Comparison of ENCODE assay signal across 24 mouse cellular contexts in genomic region chr1:91094001-91094400, GRCm38 (mm10). TPM values are rescaled to one million over a fixed set of nuclear protein-coding genes. Genes with fewer than 3 reads are reported as not detected.
DNase-seq lines count a peak whose midpoint lies in the region; ATAC-seq and TF ChIP-seq lines count a peak whose summit lies in the region.
"Had no signal": no experiment of that assay in that cellular context is flagged by ENCODE, and none has a peak within 500 bp of the region (broad histone marks: within the 10 kb centered on the region; RNA-seq: fewer than 3 reads in every experiment).

No protein-coding gene starts in this region.

- no peak for TF ChIP-seq CTCF in embryonic fibroblast, embryonic 13.5 days (IDR thresholded peaks at IDR 0.05; ENCODE audit: borderline replicate concordance, insufficient read depth, low read length)

- peaks cover 74% of the 10 kb centered on the region for H3K4me1 ChIP-seq in heart, embryonic 12.5 days (replicated peaks)
- peaks cover 31% of the 10 kb centered on the region for H3K4me1 ChIP-seq in kidney, embryonic 16.5 days (ENCODE audit: insufficient read depth, low read length)
- peaks cover 43% of the 10 kb centered on the region for H3K4me1 ChIP-seq in embryonic fibroblast, embryonic 13.5 days (ENCODE audit: control insufficient read depth, insufficient read depth, low read length)

- no peak for TF ChIP-seq POLR2A in embryonic fibroblast, embryonic 13.5 days (IDR thresholded peaks at IDR 0.05; ENCODE audit: low read depth, low read length)

- no peaks in the 10 kb centered on the region for H3K27me3 ChIP-seq in heart, embryonic 12.5 days (replicated peaks)
- H3K27me3 ChIP-seq in kidney, embryonic 16.5 days (ENCODE audit: insufficient read depth, low read length): no peaks in the 10 kb centered on the region
- H3K27me3 ChIP-seq: embryonic facial prominence, embryonic 13.5 days; forebrain, embryonic 13.5 days; hindbrain, embryonic 12.5 days; liver, embryonic 13.5 days; Patski had no signal

- peak overlapping the region; percentile 47; the same call in 1 of the 2 replicates for H3K27ac ChIP-seq in heart, embryonic 12.5 days (ENCODE audit: poor library complexity, severe bottlenecking)
- peak overlapping the region; percentile 45; the same call in 1 of the 2 replicates for H3K27ac ChIP-seq in kidney, embryonic 16.5 days (ENCODE audit: low read length)
- peak overlapping the region; percentile 56 for H3K27ac ChIP-seq in embryonic fibroblast, embryonic 13.5 days (ENCODE audit: insufficient read depth, low read length)
- H3K27ac ChIP-seq: forebrain, embryonic 13.5 days; hindbrain, embryonic 12.5 days; liver, embryonic 13.5 days; midbrain, embryonic 10.5 days had no signal

- peaks cover 49% of the 10 kb centered on the region for H3K36me3 ChIP-seq in heart, embryonic 12.5 days
- no peaks in the 10 kb centered on the region for H3K36me3 ChIP-seq in kidney, embryonic 16.5 days (ENCODE audit: insufficient read depth, low read length)
- H3K36me3 ChIP-seq: embryonic facial prominence, embryonic 13.5 days; hindbrain, embryonic 12.5 days; liver, embryonic 13.5 days; midbrain, embryonic 10.5 days had no signal

- H3K9ac ChIP-seq in heart, embryonic 12.5 days: no peak overlapping the region
- H3K9ac ChIP-seq in kidney, embryonic 16.5 days (replicated peaks; ENCODE audit: low read length): no peak overlapping the region
- H3K9ac ChIP-seq: embryonic facial prominence, embryonic 13.5 days; forebrain, embryonic 13.5 days; hindbrain, embryonic 12.5 days; liver, embryonic 13.5 days had no signal

- intact Hi-C loops in heart, postnatal 14 days (cut with DNase I): no loop called here
- intact Hi-C loops in left cerebral cortex, postnatal 4 days (cut with DNase I): no loop called here

- no peaks in the 10 kb centered on the region for H3K9me3 ChIP-seq in heart, embryonic 12.5 days (replicated peaks)
- no peaks in the 10 kb centered on the region for H3K9me3 ChIP-seq in kidney, embryonic 16.5 days (ENCODE audit: low read length)
- H3K9me3 ChIP-seq: embryonic facial prominence, embryonic 13.5 days; forebrain, embryonic 13.5 days; hindbrain, embryonic 12.5 days; liver, embryonic 13.5 days; midbrain, embryonic 10.5 days had no signal

- no peak for DNase-seq in heart, postnatal 14 days
- DNase-seq in kidney, postnatal 36 days: no peak
- DNase-seq in 416B (ENCODE audit: low read depth): peak; percentile 50
- DNase-seq in left cerebral cortex, postnatal 4 days: no peak
- DNase-seq: adrenal gland, adult 2 months; cerebellum, adult 11-12 months; cerebellum, postnatal 14 days; embryo, embryonic 11 days; kidney, adult 8-10 months; kidney, postnatal 4 days; liver, embryonic 13.5 days; lung, adult 2 months; lung, postnatal 14 days; thymus, postnatal 4 days had no signal

- no peak overlapping the region for H3K4me2 ChIP-seq in heart, embryonic 12.5 days
- H3K4me2 ChIP-seq in kidney, embryonic 16.5 days (replicated peaks; ENCODE audit: low read depth, low read length): no peak overlapping the region
- H3K4me2 ChIP-seq: embryonic facial prominence, embryonic 13.5 days; forebrain, embryonic 13.5 days; hindbrain, embryonic 12.5 days; liver, embryonic 13.5 days had no signal

- H3K4me3 ChIP-seq in heart, embryonic 12.5 days: no peak overlapping the region
- H3K4me3 ChIP-seq in kidney, embryonic 16.5 days (ENCODE audit: low read length): no peak overlapping the region
- H3K4me3 ChIP-seq in embryonic fibroblast, embryonic 13.5 days (ENCODE audit: insufficient read depth, low read length): no peak overlapping the region
- H3K4me3 ChIP-seq: embryonic facial prominence, embryonic 13.5 days; forebrain, embryonic 13.5 days; hindbrain, embryonic 12.5 days; liver, embryonic 13.5 days; midbrain, embryonic 10.5 days had no signal

- 38% methylated on average over 5 of the region's 5 CpGs for WGBS in heart, embryonic 12.5 days
- 79% methylated on average over 5 of the region's 5 CpGs for whole genome bisulfite sequencing in kidney, embryonic 16.5 days

- no peak for ATAC-seq in heart, embryonic 12.5 days (ENCODE audit: insufficient number of reproducible peaks, low FRiP score)
- no peak for ATAC-seq in kidney, embryonic 16.5 days (ENCODE audit: low FRiP score, low TSS enrichment)
- ATAC-seq in inflammation-experienced regulatory T-cells, adult 6 months: no peak
- ATAC-seq: forebrain, embryonic 13.5 days; Patski had no signal

RNA-seq across cellular contexts. Expression of gene Rbm44, which starts 50.9 kb away (rescaled TPM):
- polyA plus RNA-seq in heart, embryonic 12.5 days (2016; fragmentation: Nextera tagmentation; extraction: Ambion mirVana): 2.1 and 2.7 TPM in 2 replicates
- total RNA-seq in heart, postnatal 14 days (2021): under 1 TPM; 0.10 to 0.12 TPM
- polyA plus RNA-seq in kidney, embryonic 16.5 days (2015; fragmentation: Nextera tagmentation; extraction: Ambion mirVana): 0.50 and 1.5 TPM in 2 replicates
- 0.27 TPM in 1 of 2 replicates, not detected in the other for polyA plus RNA-seq in embryonic fibroblast, embryonic 13.5 days (2011; ENCODE audit: insufficient read length, low read depth, missing spikeins)
- 1 to 10 TPM in 2 of 3 experiments, not detected in 1; 1.3 to 8.0 TPM for polyA plus RNA-seq in inflammation-experienced regulatory T-cells, adult 6 months (2017; shearing (Covaris generic))
- total RNA-seq in left cerebral cortex, postnatal 4 days (2021): under 1 TPM in 1 of 2 experiments, not detected in 1; 0.10 TPM
- total RNA-seq: adrenal gland, adult 2 months; gastrocnemius, adult 8-10 months had no signal
- polyA plus RNA-seq: adrenal gland, adult 2 months; lung, adult 2 months had no signal
